Mouse (Mus musculus): ENCODE measurements around the gene Gale.

DNA sequence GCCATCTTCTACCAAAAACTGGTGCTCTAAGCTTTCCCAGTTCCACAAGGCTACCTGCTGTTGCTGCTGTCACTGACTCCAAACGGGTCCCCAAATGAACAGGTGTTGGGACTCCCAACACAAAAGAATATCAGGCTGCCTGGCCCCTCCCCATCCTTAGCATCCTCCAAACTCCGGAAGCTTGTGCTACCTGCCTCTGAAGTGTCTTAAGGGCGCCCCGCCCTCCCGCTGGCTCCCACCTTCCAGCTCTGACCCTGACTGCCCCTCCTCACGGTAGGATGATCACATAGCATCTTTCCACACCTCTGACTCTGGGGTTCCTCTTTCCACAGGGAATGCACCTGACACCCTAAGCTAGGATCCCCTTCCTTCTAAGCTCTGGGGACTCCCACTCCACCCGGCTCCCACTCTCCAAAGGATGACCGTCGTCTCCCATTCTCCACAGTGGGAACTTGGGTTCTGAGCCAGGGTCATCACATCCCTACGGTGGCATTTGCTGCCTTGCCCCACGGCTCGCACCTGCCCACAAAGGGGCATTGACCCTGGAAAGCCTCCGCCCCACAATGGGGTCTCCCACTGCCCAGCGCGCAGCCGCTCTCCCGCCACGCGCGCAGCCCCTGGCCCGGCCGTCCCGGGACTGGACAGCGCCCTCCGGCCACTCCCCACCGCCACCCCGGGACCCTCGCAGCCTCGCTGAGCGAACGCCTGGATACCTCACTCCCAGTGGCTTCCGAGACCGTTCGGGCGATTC lies 8.5 kb downstream of the Gale start:
- TF ChIP-seq ZNF384 (IDR thresholded peaks at IDR 0.05; ENCODE audit: low read depth, low read length): no peak
- TF ChIP-seq HCFC1 (IDR thresholded peaks at IDR 0.05; ENCODE audit: borderline replicate concordance, insufficient read depth, low read length): no peak
- no peak for TF ChIP-seq CHD2 (IDR thresholded peaks at IDR 0.05; ENCODE audit: low read depth, low read length)
- no peak for TF ChIP-seq ZC3H11A (IDR thresholded peaks at IDR 0.05; ENCODE audit: borderline replicate concordance, low read depth, low read length)

Data from ES-E14 (cell line).